Mouse (Mus musculus) yolk sac, embryonic 10.5 days (tissue): ENCODE measurements at regions not wholly inside any gene's neighbourhood (a gene's known extent, or its start where the extent isn't known, plus 50 kb on each side); places are given as distances from the start of the nearest gene placed in this dataset.
A peak's percentile ranks its signal among the peaks of the same experiment; 100 is the strongest.

Source experiments
- DNase-seq: peaks from one replicate; pipeline ENCODE4 v3.0.0-alpha.2; 2017; ENCODE audit warnings: low spot score

DNA sequence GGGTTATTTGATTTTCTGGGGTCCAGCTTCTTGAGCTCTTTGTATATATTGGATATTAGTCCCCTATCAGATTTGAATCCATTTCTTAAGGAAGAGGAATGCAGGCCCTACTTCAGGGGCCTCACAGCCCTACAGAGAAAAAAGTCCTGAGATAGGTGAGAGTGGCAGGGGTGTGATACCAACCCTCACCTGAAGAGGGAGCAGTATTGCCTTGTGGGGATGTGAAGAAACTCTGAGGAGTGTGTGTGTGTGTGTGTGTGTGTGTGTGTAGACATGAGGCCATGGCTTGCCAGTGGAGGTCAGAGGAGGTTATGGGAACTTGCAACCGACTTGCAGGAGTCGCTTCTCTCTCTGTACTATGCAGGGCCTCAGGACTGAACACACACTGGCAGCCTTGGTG is 141.2 kb downstream of the Tex29 start:
- no peak for DNase-seq

GRCm38 (mm10) chr8:11990024-11990423 is 149.8 kb downstream of the Tex29 start:
- no peak for DNase-seq

DNA sequence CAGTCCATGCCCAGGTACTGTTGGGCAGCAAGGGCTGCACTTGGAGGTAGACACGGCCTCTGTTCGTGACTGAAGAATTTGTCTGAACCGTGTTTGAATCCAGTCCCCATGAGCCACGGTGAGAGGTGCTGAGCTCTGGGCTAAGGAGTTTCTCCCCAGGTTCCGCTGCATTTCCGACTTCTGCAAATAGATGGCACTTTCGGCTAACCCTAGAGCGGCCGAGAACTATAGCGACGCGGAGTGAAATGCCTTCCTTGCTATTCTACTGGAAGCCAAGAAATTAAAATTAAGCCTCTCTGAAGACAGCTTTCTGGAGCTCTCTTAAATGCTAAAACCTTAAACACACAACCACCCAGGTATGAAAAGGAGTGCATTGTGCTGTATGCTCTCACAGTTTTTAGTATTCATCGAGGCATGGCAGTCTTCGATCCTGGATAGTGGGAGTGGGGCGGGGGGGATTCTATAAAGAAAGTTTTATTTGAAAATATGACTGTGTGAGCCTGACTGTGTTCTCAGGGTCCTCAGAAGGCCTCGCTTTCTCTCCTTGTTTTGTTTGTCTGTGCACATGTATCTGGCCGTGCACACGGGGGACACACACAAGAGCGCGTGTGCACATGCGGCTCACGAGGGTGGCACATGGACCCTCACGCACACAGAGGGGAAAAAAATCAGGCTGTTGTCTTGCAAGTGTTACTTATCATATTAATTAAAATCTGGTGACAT is 159.6 kb downstream of the Tex29 start:
- DNase-seq = peak; percentile 2

DNA sequence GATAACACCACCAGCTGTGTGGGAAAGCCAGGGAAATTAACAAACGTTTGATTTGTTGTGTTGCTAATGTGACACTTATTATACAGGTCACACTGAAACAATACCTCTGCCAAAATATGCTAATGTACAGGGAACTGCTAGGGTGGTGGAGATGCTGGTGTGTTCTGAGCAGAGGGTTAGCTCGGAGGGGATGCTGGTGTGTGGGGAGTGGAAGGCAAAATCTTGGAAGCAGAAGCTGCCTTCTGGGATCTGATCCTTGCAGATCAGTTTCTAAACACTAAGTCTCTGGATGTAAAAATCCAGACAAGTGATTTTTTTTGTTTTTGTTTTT is 160.2 kb downstream of the Tex29 start:
- DNase-seq = no peak

GRCm38 (mm10) chr8:12004241-12004640 is 164.0 kb downstream of the Tex29 start:
- DNase-seq = no peak

DNA sequence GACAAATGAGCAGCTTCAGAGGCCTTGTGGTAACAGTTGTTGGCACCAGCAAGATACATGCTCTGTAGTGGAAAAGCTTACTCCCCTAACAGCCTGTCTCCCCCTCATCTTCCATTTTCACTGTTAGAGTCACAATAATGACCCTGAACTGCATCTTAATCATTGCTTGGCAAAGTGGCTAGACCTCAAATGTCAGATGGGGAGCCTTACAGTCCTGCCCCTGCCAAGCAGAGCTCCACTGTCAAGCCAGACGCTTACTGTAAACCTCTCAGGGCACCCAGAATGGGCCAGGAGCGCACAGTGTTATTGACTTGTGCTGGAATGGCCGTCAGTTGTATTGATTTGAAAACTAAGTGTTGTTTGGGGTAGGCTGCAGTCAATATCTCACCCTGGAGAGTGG is 172.5 kb downstream of the Tex29 start:
- DNase-seq = no peak

GRCm38 (mm10) chr8:12017750-12018149 is 177.5 kb downstream of the Tex29 start:
- no peak for DNase-seq

- DNase-seq = no peak
Measured at GRCm38 (mm10) chr8:12019272-12019671, 179.0 kb downstream of the Tex29 start.

- DNase-seq = no peak
Measured at GRCm38 (mm10) chr8:12023669-12024390, 183.6 kb downstream of the Tex29 start.

- no peak for DNase-seq
Measured at GRCm38 (mm10) chr8:12030363-12031116, 190.3 kb downstream of the Tex29 start.

DNA sequence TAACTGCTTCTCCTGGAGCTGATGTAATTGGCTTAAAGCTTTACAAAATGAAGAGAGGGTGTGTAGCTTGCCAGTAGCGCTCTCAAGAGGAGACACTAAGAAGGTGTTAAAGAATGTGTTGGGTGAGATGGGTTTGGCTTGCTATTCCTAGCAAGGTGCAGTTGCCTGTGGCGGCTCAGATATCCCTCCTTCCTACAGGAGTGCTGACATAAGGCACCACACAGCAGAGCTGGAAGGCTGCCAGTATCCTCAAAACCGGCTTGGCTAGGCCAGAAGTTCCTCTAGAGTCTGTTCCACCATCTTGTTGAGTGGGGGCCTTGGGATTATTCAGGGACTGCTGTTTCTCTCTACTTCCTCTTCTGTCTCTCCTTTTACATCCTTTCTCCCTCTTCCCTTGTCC is 191.5 kb downstream of the Tex29 start:
- DNase-seq = no peak

- no peak for DNase-seq
Measured at GRCm38 (mm10) chr8:12032386-12032785, 192.1 kb downstream of the Tex29 start.

DNA sequence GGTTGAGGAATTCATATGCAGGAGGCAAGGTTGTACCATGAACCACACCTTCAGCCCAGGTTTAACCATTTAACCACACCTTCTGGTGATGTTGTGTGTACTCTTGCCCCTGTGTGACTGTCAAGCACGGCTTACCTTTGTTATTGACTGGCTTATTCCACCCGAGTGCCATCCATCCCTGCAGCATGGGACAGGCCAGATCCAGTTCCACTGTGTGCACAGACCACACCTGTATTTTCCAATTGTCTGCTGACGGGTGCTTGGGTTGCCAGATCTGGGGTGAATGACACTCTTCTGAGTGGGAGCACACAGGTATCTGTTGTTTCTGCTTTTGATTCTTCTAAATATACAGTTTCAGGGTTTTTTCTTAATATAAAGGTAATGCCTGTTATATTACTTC is 196.1 kb downstream of the Tex29 start:
- DNase-seq = no peak

GRCm38 (mm10) chr8:12040924-12041323 is 200.7 kb downstream of the Tex29 start:
- DNase-seq = no peak

GRCm38 (mm10) chr8:12041662-12042061 is 201.4 kb downstream of the Tex29 start:
- peak; percentile 2 for DNase-seq

GRCm38 (mm10) chr8:12050841-12051240 is 210.6 kb downstream of the Tex29 start:
- no peak for DNase-seq

DNA sequence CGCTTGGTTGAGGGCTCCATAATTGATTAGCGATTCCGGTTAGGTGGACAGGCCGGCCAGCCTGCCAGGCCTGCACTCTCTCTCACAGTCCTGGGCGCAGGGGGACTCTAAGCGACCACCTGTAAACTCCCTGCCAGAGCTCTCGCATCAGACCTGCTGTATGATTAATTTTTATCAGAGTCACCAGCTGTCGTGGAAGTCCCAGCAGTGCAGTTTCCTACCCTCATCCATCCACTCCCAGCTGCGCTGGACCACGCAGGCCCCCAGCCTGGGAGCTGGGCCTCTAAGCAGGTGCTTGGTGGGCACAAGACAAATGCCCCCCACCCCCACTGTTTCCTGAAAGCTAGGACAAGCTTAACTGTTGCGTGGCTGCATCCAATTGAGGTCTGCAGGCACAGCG is 211.1 kb downstream of the Tex29 start:
- DNase-seq = no peak

DNA sequence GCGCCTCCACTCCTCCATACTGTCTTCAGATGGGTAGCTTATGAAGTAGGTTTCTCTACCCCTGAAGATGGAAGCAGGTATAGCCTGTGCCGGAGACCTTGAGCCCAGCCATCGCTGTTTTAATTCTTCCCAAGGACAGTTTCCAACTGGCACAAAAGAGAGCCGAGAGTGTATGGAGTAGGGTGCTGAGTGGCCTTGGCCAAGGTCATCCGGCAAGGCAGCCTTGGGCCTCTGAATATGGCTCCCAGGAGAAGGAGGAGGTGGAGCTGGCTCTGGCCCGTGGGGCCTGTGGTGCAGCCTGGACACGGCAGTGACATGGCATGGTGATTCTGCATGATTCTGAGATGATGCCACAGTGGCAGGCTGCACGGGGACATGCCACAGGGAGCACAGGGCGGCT is 215.7 kb downstream of the Tex29 start:
- no peak for DNase-seq

DNA sequence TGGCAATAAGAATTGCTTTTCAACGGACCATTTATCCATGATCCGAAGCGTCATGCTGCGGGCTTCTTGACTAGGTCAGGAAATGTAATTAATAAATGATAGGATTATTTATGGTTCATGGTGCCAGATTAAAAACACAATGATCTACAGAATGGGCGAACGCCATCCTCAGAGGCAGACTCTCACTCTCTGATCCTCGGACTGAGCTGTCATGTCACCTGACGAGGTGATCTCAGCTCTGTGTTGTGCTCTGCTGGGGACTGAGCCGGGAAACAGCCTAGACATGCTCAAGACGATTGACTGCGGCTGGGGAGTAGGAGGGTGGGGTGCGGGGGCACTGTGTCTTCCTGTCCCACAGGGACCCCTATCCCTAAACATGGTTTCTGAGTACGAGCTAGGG is 217.4 kb upstream of the A230072I06Rik start:
- no peak for DNase-seq

- no peak for DNase-seq
Measured at GRCm38 (mm10) chr8:12062710-12063109, 215.9 kb upstream of the A230072I06Rik start.

GRCm38 (mm10) chr8:12064664-12065063 is 214.0 kb upstream of the A230072I06Rik start:
- DNase-seq = no peak

DNA sequence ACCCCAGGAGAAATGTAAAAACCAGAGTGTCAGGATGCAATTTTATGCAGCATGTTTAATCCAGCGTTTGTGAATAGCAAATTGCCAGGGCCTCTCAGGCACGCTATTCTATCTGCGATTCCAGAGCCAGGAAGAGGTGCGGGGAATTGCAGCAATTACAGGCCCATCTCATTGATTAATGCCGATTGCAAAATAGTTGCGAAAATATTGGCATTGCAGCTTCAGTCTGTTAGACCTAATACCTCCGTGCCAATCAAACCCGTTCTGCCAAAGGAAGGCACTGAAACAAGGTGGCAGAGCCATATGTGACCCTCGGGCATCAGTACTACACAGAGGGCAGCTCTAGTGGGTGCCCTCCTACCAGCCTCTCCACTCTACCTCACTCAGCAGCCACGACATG is 212.2 kb upstream of the A230072I06Rik start:
- DNase-seq = no peak

- DNase-seq = no peak
Measured at GRCm38 (mm10) chr8:12073311-12073999, 205.2 kb upstream of the A230072I06Rik start.
